Mouse (Mus musculus) lung, embryonic 14.5 days (tissue): ENCODE data around the gene Nob1. TPM values are rescaled to one million over a fixed set of nuclear protein-coding genes. Genes with fewer than 3 reads are reported as not detected.

Experiments
- ATAC-seq: fragments of 200-750 bp; cut with Nextera tagmentation; 2 replicates; pipeline ENCODE4 v1.8.0; 2017; ENCODE audit warnings: mild to moderate bottlenecking, moderate TSS enrichment, moderate library complexity; ENCODE audit not compliant: insufficient read depth
- DNase-seq: peaks from one replicate; pipeline ENCODE4 v3.0.0-alpha.2; 2015
- H3K27ac ChIP-seq: fragments of 300-500 bp; sonication (generic); 2 replicates; pipeline ENCODE4 v1.5.1; 2014; ENCODE audit warnings: low read depth, mild to moderate bottlenecking, moderate library complexity
- H3K27me3 ChIP-seq: fragments of 300-500 bp; sonication (generic); 2 replicates; pipeline ENCODE4 v1.6.1; 2014; ENCODE audit warnings: low read length, control low read depth; ENCODE audit not compliant: insufficient read depth
- H3K36me3 ChIP-seq: fragments of 300-500 bp; sonication (generic); 2 replicates; pipeline ENCODE4 v1.6.1; 2014; ENCODE audit warnings: control low read depth; ENCODE audit not compliant: insufficient read depth
- H3K4me1 ChIP-seq: fragments of 300-500 bp; sonication (generic); 2 replicates; pipeline ENCODE4 v1.6.1; 2014; ENCODE audit warnings: antibody characterized with exemption, control low read depth; ENCODE audit not compliant: insufficient read depth
- H3K4me2 ChIP-seq: fragments of 300-500 bp; sonication (generic); 2 replicates; pipeline ENCODE4 v1.6.1; 2014; ENCODE audit warnings: mild to moderate bottlenecking
- H3K4me3 ChIP-seq: fragments of 300-500 bp; sonication (generic); 2 replicates; pipeline ENCODE4 v1.5.1; 2014; ENCODE audit warnings: low read depth, low read length
- H3K9ac ChIP-seq: fragments of 300-500 bp; sonication (generic); 2 replicates; pipeline ENCODE4 v1.6.1; 2014
- H3K9me3 ChIP-seq: fragments of 300-500 bp; sonication (generic); 2 replicates; pipeline ENCODE4 v1.6.1; 2016; ENCODE audit warnings: low read depth, low read length, control low read depth
- CTCF ChIP-seq: IDR thresholded peaks from 2 replicates; pipeline ENCODE4 v1.5.1; 2016; ENCODE audit warnings: antibody characterized with exemption, low read depth
- WGBS: fragments of 180-500 bp; shearing (Covaris S2); extraction: QIAGEN DNeasy Blood & Tissue Kit; methylation state at CpG from one replicate; pipeline ENCODE4 v1.1.7; 2014; 5-methylcytosine and 5-hydroxymethylcytosine counted together
- polyA plus RNA-seq: library from polyadenylated mRNA; unstranded; fragments of >200 nt; fragmentation: Nextera tagmentation; extraction: Ambion mirVana; gene quantifications from 2 replicates; pipeline ENCODE4 v1.2.1, GENCODE M21; 2014

Gene Nob1
- polyA plus RNA-seq, 1 experiment from 2014 or later = 82.0 TPM

DNA sequence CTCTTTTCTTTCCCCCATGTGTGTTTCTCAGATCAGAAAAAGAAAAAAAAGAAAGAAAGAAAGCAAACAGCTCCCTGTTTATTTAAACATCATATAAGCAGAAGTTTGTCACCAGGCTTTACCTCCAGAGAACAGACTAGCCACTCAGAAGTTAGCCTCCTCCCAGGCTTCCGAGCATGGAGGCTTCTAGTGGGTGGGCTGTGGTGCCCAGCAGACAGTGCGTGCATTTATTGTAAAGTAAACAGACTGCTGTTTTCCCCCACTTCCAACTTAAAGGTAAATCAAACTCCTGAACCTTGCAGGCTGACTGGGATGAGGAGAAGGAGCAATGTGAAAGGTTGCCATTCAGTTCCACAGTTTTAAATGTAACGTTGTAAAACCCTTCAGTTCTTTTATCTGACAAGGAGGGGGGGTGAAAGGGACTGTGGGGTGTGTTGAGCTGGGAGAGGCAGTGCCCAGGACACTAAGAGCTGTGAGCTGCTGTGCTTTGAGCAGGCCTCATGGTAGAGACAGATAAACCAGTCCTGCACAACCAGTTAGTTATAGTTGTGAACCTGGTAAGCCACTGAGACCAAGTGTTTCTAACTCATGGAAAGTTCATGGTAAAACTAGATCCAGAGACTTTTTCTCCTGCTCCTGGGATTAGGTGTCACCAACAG lies 40.6 kb upstream of the Nob1 start:
- Histone ChIP-seq H3K36me3 (peaks cover 15% of the 10 kb centered on the region; the same call in 1 of the 2 replicates), H3K9me3 (no peaks in the 10 kb centered on the region), H3K4me3 (no peak overlapping the region), H3K27ac (peak overlapping the region; percentile 82), H3K4me2 (no peak overlapping the region), H3K27me3 (no peaks in the 10 kb centered on the region), H3K4me1 (0 out of 2 replicates have a peak, but pooled peaks cover 3% of the 10 kb centered on the region), H3K9ac (no peak overlapping the region)
- no peak for TF ChIP-seq CTCF
- ATAC-seq = 0 out of 2 replicates have a peak, but pooled peaks have one; percentile 9
- DNase-seq = no peak
- 41% methylated on average over 3 of the region's 3 CpGs for WGBS

- Histone ChIP-seq H3K9me3 (no peaks in the 10 kb centered on the region), H3K9ac (no peak overlapping the region), H3K36me3 (peaks cover 31% of the 10 kb centered on the region), H3K4me2 (no peak overlapping the region), H3K4me1 (no peaks in the 10 kb centered on the region), H3K27ac (no peak overlapping the region), H3K27me3 (no peaks in the 10 kb centered on the region), H3K4me3 (no peak overlapping the region)
- no peak for ATAC-seq
- DNase-seq = peak; percentile 33
- TF ChIP-seq CTCF = no peak
- 63% methylated on average over 5 of the region's 5 CpGs for WGBS
Measured at GRCm38 (mm10) chr8:107462423-107462822, 37.6 kb upstream of the Nob1 start.

- no peak overlapping the region for H3K4me2 ChIP-seq
- 90% methylated on average over 6 of the region's 6 CpGs for WGBS
- no peak for TF ChIP-seq CTCF
- ATAC-seq = no peak
- H3K9me3 ChIP-seq = no peaks in the 10 kb centered on the region
- no peak overlapping the region for H3K27ac ChIP-seq
- H3K36me3 ChIP-seq = peaks cover 35% of the 10 kb centered on the region
- H3K27me3 ChIP-seq = no peaks in the 10 kb centered on the region
- no peak overlapping the region for H3K4me3 ChIP-seq
- H3K4me1 ChIP-seq = no peaks in the 10 kb centered on the region
- H3K9ac ChIP-seq = no peak overlapping the region; the same call in 1 of the 2 replicates
- no peak for DNase-seq
Measured at GRCm38 (mm10) chr8:107458281-107458680, 33.4 kb upstream of the Nob1 start.

- Histone ChIP-seq H3K9ac (no peak overlapping the region), H3K27me3 (no peaks in the 10 kb centered on the region), H3K36me3 (peaks cover 41% of the 10 kb centered on the region), H3K27ac (no peak overlapping the region), H3K4me2 (no peak overlapping the region), H3K9me3 (no peaks in the 10 kb centered on the region), H3K4me1 (no peaks in the 10 kb centered on the region), H3K4me3 (no peak overlapping the region)
- no peak for DNase-seq
- TF ChIP-seq CTCF = no peak
- 62% methylated on average over 4 of the region's 4 CpGs for WGBS
- no peak for ATAC-seq
Measured at GRCm38 (mm10) chr8:107457725-107458124, 32.9 kb upstream of the Nob1 start.

- H3K4me1 ChIP-seq = no peaks in the 10 kb centered on the region
- H3K4me3 ChIP-seq = no peak overlapping the region
- no peaks in the 10 kb centered on the region for H3K27me3 ChIP-seq
- WGBS = 10% methylated on average over 3 of the region's 3 CpGs
- H3K9me3 ChIP-seq = no peaks in the 10 kb centered on the region
- ATAC-seq (no peak), DNase-seq (peak; percentile 82)
- peak; percentile 95 for TF ChIP-seq CTCF
- no peak overlapping the region for H3K4me2 ChIP-seq
- no peak overlapping the region for H3K27ac ChIP-seq
- H3K36me3 ChIP-seq = peaks cover 31% of the 10 kb centered on the region
- no peak overlapping the region for H3K9ac ChIP-seq
Measured at GRCm38 (mm10) chr8:107455268-107455667, 30.4 kb upstream of the Nob1 start.

DNA sequence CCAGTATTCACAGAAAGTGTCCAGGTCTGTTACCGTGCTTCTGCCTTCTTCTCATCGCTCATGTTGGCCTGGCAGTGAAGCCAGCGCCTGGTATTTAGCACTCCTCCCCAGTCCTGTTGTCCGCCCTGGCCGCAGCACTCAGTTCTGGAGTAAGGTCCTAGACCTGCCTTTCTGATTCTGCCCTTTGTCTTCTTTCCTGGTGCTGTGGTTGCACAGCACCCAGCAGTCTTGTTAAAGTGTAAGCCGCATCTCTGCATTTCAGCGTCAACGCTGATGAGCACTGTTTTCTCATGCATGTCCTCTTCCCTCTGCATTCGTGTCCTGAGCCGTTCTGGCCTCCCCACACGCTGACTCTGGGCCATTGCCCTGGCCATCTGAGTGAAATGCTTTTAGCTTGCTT lies 28.5 kb upstream of the Nob1 start:
- no peaks in the 10 kb centered on the region for H3K4me1 ChIP-seq
- no peak overlapping the region for H3K4me3 ChIP-seq
- H3K9ac ChIP-seq = no peak overlapping the region
- H3K9me3 ChIP-seq = no peaks in the 10 kb centered on the region
- no peak for ATAC-seq
- H3K4me2 ChIP-seq = no peak overlapping the region
- WGBS = 93% methylated on average over 11 of the region's 11 CpGs
- H3K27ac ChIP-seq = no peak overlapping the region
- peaks cover 24% of the 10 kb centered on the region for H3K36me3 ChIP-seq
- DNase-seq = no peak
- TF ChIP-seq CTCF = no peak
- no peaks in the 10 kb centered on the region for H3K27me3 ChIP-seq

- Histone ChIP-seq H3K4me3 (no peak overlapping the region), H3K9ac (no peak overlapping the region), H3K9me3 (no peaks in the 10 kb centered on the region), H3K27ac (no peak overlapping the region), H3K4me2 (no peak overlapping the region), H3K36me3 (peaks cover 14% of the 10 kb centered on the region; the same call in 1 of the 2 replicates), H3K27me3 (no peaks in the 10 kb centered on the region), H3K4me1 (no peaks in the 10 kb centered on the region)
- TF ChIP-seq CTCF = no peak
- DNase-seq = no peak
- WGBS = 74% methylated on average over 13 of the region's 13 CpGs
- ATAC-seq = no peak
Measured at GRCm38 (mm10) chr8:107451414-107452066, 26.7 kb upstream of the Nob1 start.
